Mouse (Mus musculus) cerebellum, adult 18-20 months (tissue): ENCODE measurements around the gene Gpr45.
A peak's percentile ranks its signal among the peaks of the same experiment; 100 is the strongest.
"Not testable (repeated sequence)": the region's sequence is repeated elsewhere in the genome, so short reads cannot be mapped to it uniquely, and the experiment has no call there.

Source experiments
- DNase-seq, 2 experiments: peaks; one replicate each; pipeline ENCODE4 v3.0.0; 2021

The Gpr45 gene

GRCm38 (mm10) chr1:42952734-42953481, at the start of gene Gpr45:
Gene Gpr45 (plus strand): TSS chr1:42952872.
- peak; percentile 53 to 61 for DNase-seq

- DNase-seq = no peak
Observed at GRCm38 (mm10) chr1:42905148-42905547, 47.5 kb upstream of the Gpr45 start.

GRCm38 (mm10) chr1:42906696-42907095, 46.0 kb upstream of the Gpr45 start:
- DNase-seq = no peak

- DNase-seq = no peak
Observed at GRCm38 (mm10) chr1:42907153-42907552, 45.5 kb upstream of the Gpr45 start.

GRCm38 (mm10) chr1:42915062-42915461, 37.6 kb upstream of the Gpr45 start:
- peak in 1 of 2 experiments; percentile 9 for DNase-seq

GRCm38 (mm10) chr1:42916719-42917118, 36.0 kb upstream of the Gpr45 start:
- DNase-seq = no peak

- DNase-seq = no peak
Observed at GRCm38 (mm10) chr1:42917908-42918307, 34.8 kb upstream of the Gpr45 start.

- no peak for DNase-seq
Observed at GRCm38 (mm10) chr1:42923924-42924323, 28.7 kb upstream of the Gpr45 start.

GRCm38 (mm10) chr1:42933613-42934012, 19.1 kb upstream of the Gpr45 start:
- DNase-seq = no peak

GRCm38 (mm10) chr1:42948486-42948885, 4.2 kb upstream of the Gpr45 start:
- no peak for DNase-seq

- DNase-seq = no peak
Observed at GRCm38 (mm10) chr1:42953482-42953822, 780 bp downstream of the Gpr45 start.

- DNase-seq = no peak
Observed at GRCm38 (mm10) chr1:42956828-42957227, 4.2 kb downstream of the Gpr45 start.

- no peak for DNase-seq
Observed at GRCm38 (mm10) chr1:42983082-42983771, 30.6 kb downstream of the Gpr45 start.

- DNase-seq = no peak
Observed at GRCm38 (mm10) chr1:42984119-42984518, 31.4 kb downstream of the Gpr45 start.

- no peak for DNase-seq
Observed at GRCm38 (mm10) chr1:42988996-42989395, 36.3 kb downstream of the Gpr45 start.

GRCm38 (mm10) chr1:43006051-43006514, 53.4 kb downstream of the Gpr45 start:
- DNase-seq = no peak

- DNase-seq = no peak
Observed at GRCm38 (mm10) chr1:43006524-43006923, 53.9 kb downstream of the Gpr45 start.

GRCm38 (mm10) chr1:43010461-43010860, 57.8 kb downstream of the Gpr45 start:
- no peak for DNase-seq

GRCm38 (mm10) chr1:43015153-43015685, 62.5 kb downstream of the Gpr45 start:
- DNase-seq = not testable (repeated sequence)

- DNase-seq = no peak
Observed at GRCm38 (mm10) chr1:43036014-43036413, 83.3 kb downstream of the Gpr45 start.

- DNase-seq = no peak
Observed at GRCm38 (mm10) chr1:43042271-43042670, 89.6 kb downstream of the Gpr45 start.

- DNase-seq = no peak
Observed at GRCm38 (mm10) chr1:43045204-43045982, 92.7 kb downstream of the Gpr45 start.

- DNase-seq = no peak
Observed at GRCm38 (mm10) chr1:43046990-43047389, 94.3 kb downstream of the Gpr45 start.
